Mouse (Mus musculus) liver, adult 2 months (tissue): ENCODE data around the gene Sowahd. TPM values are rescaled to one million over a fixed set of nuclear protein-coding genes. Genes with fewer than 3 reads are reported as not detected.

Source experiments
- DNase-seq: peaks from one replicate; pipeline ENCODE4 v3.0.0-alpha.2; 2011; ENCODE audit warnings: low read depth, low spot score; ENCODE audit errors: extremely low read depth
- H3K27ac ChIP-seq: fragments of 200-500 bp; replicated peaks from 2 replicates; pipeline ENCODE4 v1.5.1; 2012; ENCODE audit warnings: low read depth, mild to moderate bottlenecking, control low read depth, inconsistent platforms, low read length; ENCODE audit not compliant: insufficient read depth
- H3K27me3 ChIP-seq: fragments of 200-500 bp; 2 replicates; pipeline ENCODE4 v1.6.1; 2012; ENCODE audit warnings: mild to moderate bottlenecking, moderate library complexity, low read length, inconsistent platforms; ENCODE audit not compliant: control insufficient read depth, insufficient read depth
- H3K36me3 ChIP-seq: fragments of 200-500 bp; 2 replicates; pipeline ENCODE4 v1.6.1; 2012; ENCODE audit warnings: low read length, inconsistent platforms; ENCODE audit not compliant: control insufficient read depth, insufficient read depth
- H3K4me1 ChIP-seq: fragments of 200-500 bp; 2 replicates; pipeline ENCODE4 v1.6.1; 2011; ENCODE audit warnings: low read length; ENCODE audit not compliant: control insufficient read depth, insufficient read depth
- H3K4me3 ChIP-seq: fragments of 200-500 bp; 2 replicates; pipeline ENCODE4 v1.5.1; 2011; ENCODE audit warnings: low read depth, mild to moderate bottlenecking, control low read depth, low read length, moderate library complexity; ENCODE audit not compliant: insufficient read depth
- H3K79me2 ChIP-seq: fragments of 200-500 bp; 2 replicates; pipeline ENCODE4 v1.6.1; 2012; ENCODE audit warnings: inconsistent platforms, mild to moderate bottlenecking, low read length, moderate library complexity; ENCODE audit not compliant: control insufficient read depth, insufficient read depth
- H3K9ac ChIP-seq: fragments of 200-500 bp; 2 replicates; pipeline ENCODE4 v1.6.1; 2012; ENCODE audit warnings: low read depth, mild to moderate bottlenecking, control low read depth, inconsistent platforms, low read length
- CTCF ChIP-seq: fragments of 200-500 bp; IDR thresholded peaks from 2 replicates; pipeline ENCODE4 v1.5.1; 2011; ENCODE audit warnings: low read depth, low read length, control low read depth
- POLR2A ChIP-seq: fragments of 200-500 bp; IDR thresholded peaks from 2 replicates; pipeline ENCODE4 v1.6.1; 2011; ENCODE audit warnings: low read length, control low read depth; ENCODE audit not compliant: insufficient read depth; ENCODE audit errors: extremely low read depth
- WGBS: fragments of 180-500 bp; shearing (Covaris S2); methylation state at CpG from one replicate; pipeline ENCODE4 v1.1.7; 2018; 5-methylcytosine and 5-hydroxymethylcytosine counted together
- polyA plus RNA-seq: library from polyadenylated mRNA; depleted of rRNA; stranded (reverse); fragments of >200 nt; gene quantifications from 2 replicates; pipeline ENCODE4 v1.2.3, GENCODE M21; 2012; rRNA removed
- total RNA-seq: library from RNA; depleted of rRNA; stranded (reverse); fragments of >200 nt; gene quantifications from 2 replicates; pipeline ENCODE4 v1.2.3, GENCODE M21; 2014; rRNA removed

The Sowahd gene
- total and polyA plus RNA-seq, 2 experiments: not detected

- no peaks in the 10 kb centered on the region for H3K4me1 ChIP-seq
- H3K4me3 ChIP-seq: no peak overlapping the region
- no peak overlapping the region for H3K27ac ChIP-seq
- no peak for TF ChIP-seq CTCF
- TF ChIP-seq POLR2A: no peak
- DNase-seq: no peak
- no peaks in the 10 kb centered on the region for H3K27me3 ChIP-seq
- H3K9ac ChIP-seq: no peak overlapping the region
- 95% methylated on average over 11 of the region's 11 CpGs for WGBS
- no peaks in the 10 kb centered on the region for H3K79me2 ChIP-seq
- H3K36me3 ChIP-seq: peaks cover 22% of the 10 kb centered on the region
These were observed 46.6 kb downstream of the Sowahd start for GRCm38 (mm10) chrX:37095106-37095768.

- no peaks in the 10 kb centered on the region for H3K79me2 ChIP-seq
- peaks cover 22% of the 10 kb centered on the region for H3K36me3 ChIP-seq
- no peak for DNase-seq
- H3K4me3 ChIP-seq: no peak overlapping the region
- H3K27me3 ChIP-seq: no peaks in the 10 kb centered on the region
- H3K27ac ChIP-seq: no peak overlapping the region
- TF ChIP-seq POLR2A (no peak), CTCF (no peak)
- no peaks in the 10 kb centered on the region for H3K4me1 ChIP-seq
- no peak overlapping the region for H3K9ac ChIP-seq
- WGBS: 100% methylated on average over 3 of the region's 3 CpGs
These were observed 50.0 kb downstream of the Sowahd start for GRCm38 (mm10) chrX:37098681-37099080.

Other genes with a start within 250 kb of the Sowahd start
- gene Ube2a, start 174.9 kb upstream of the Sowahd start, total RNA-seq: 12.2 and 17.5 TPM in 2 replicates
- gene Ube2a, start 174.9 kb upstream of the Sowahd start, polyA plus RNA-seq: 21.9 and 25.9 TPM in 2 replicates
- gene C330007P06Rik, start 174.7 kb upstream of the Sowahd start, total RNA-seq: 26.2 and 30.5 TPM in 2 replicates
- 9.4 and 12.1 TPM in 2 replicates for gene C330007P06Rik, start 174.7 kb upstream of the Sowahd start, polyA plus RNA-seq
- 1.5 and 1.6 TPM in 2 replicates for gene Nkrf, start 145.9 kb upstream of the Sowahd start, total RNA-seq
- gene Nkrf, start 145.9 kb upstream of the Sowahd start, polyA plus RNA-seq: 0.39 TPM in 2 replicates
- gene Sept6, start 57.1 kb upstream of the Sowahd start, total RNA-seq: 0.55 and 1.9 TPM in 2 replicates
- gene Sept6, start 57.1 kb upstream of the Sowahd start, polyA plus RNA-seq: 1.1 and 1.2 TPM in 2 replicates
- gene Rpl39, start 36.6 kb downstream of the Sowahd start, total RNA-seq: 175 and 207 TPM in 2 replicates
- gene Rpl39, start 36.6 kb downstream of the Sowahd start, polyA plus RNA-seq: 35.1 and 37.0 TPM in 2 replicates
- gene Upf3b, start 61.5 kb downstream of the Sowahd start, total RNA-seq: 4.6 and 5.7 TPM in 2 replicates
- 1.4 and 2.2 TPM in 2 replicates for gene Upf3b, start 61.5 kb downstream of the Sowahd start, polyA plus RNA-seq
- gene Nkap, start 78.0 kb downstream of the Sowahd start, total RNA-seq: 4.3 and 5.0 TPM in 2 replicates
- gene Nkap, start 78.0 kb downstream of the Sowahd start, polyA plus RNA-seq: 0.97 and 1.1 TPM in 2 replicates
- not detected in 2 replicates for gene Akap14, start 120.0 kb downstream of the Sowahd start, total RNA-seq
- gene Akap14, start 120.0 kb downstream of the Sowahd start, polyA plus RNA-seq: not detected in 2 replicates
- 297 and 311 TPM in 2 replicates for gene Ndufa1, start 142.3 kb downstream of the Sowahd start, total RNA-seq
- gene Ndufa1, start 142.3 kb downstream of the Sowahd start, polyA plus RNA-seq: 260 and 276 TPM in 2 replicates
- 0.87 and 1.1 TPM in 2 replicates for gene Rnf113a1, start 142.4 kb downstream of the Sowahd start, total RNA-seq
- 1.4 and 1.7 TPM in 2 replicates for gene Rnf113a1, start 142.4 kb downstream of the Sowahd start, polyA plus RNA-seq
- not detected in 2 replicates for gene Gm9, start 162.2 kb downstream of the Sowahd start, total RNA-seq
- not detected in 2 replicates for gene Gm9, start 162.2 kb downstream of the Sowahd start, polyA plus RNA-seq
- gene Rhox1, start 173.4 kb downstream of the Sowahd start, total RNA-seq: not detected in 2 replicates
- not detected in 2 replicates for gene Rhox1, start 173.4 kb downstream of the Sowahd start, polyA plus RNA-seq
- gene Rhox2a, start 196.1 kb downstream of the Sowahd start, total RNA-seq: not detected in 2 replicates
- not detected in 2 replicates for gene Rhox2a, start 196.1 kb downstream of the Sowahd start, polyA plus RNA-seq
- not detected in 2 replicates for gene Rhox3a, start 201.1 kb downstream of the Sowahd start, total RNA-seq
- not detected in 2 replicates for gene Rhox3a, start 201.1 kb downstream of the Sowahd start, polyA plus RNA-seq
- not detected in 2 replicates for gene Rhox4a, start 216.5 kb downstream of the Sowahd start, total RNA-seq
- gene Rhox4a, start 216.5 kb downstream of the Sowahd start, polyA plus RNA-seq: not detected in 2 replicates